Mouse (Mus musculus) hindbrain, embryonic 11.5 days (tissue): Measurements from ENCODE around the gene Kdsr. TPM values are rescaled to one million over a fixed set of nuclear protein-coding genes. Genes with fewer than 3 reads are reported as not detected.

ENCODE experiments used
- ATAC-seq: fragments of 200-750 bp; cut with Nextera tagmentation; 2 replicates; pipeline ENCODE4 v1.8.0; 2017; ENCODE audit warnings: mild to moderate bottlenecking, moderate TSS enrichment, moderate library complexity; ENCODE audit not compliant: low FRiP score
- DNase-seq: peaks from one replicate; pipeline ENCODE4 v3.0.0-alpha.2; 2015; ENCODE audit warnings: low spot score
- H3K27ac ChIP-seq: fragments of 300-500 bp; sonication (generic); 2 replicates; pipeline ENCODE4 v1.5.1; 2014; ENCODE audit warnings: mild to moderate bottlenecking, low read depth, low read length
- H3K27me3 ChIP-seq: fragments of 300-500 bp; sonication (generic); 2 replicates; pipeline ENCODE4 v1.6.1; 2014; ENCODE audit warnings: mild to moderate bottlenecking, low read length, moderate library complexity, mixed read lengths; ENCODE audit not compliant: control insufficient read depth, insufficient read depth
- H3K36me3 ChIP-seq: fragments of 300-500 bp; sonication (generic); 2 replicates; pipeline ENCODE4 v1.6.1; 2014; ENCODE audit warnings: mild to moderate bottlenecking, low read length, moderate library complexity, mixed read lengths; ENCODE audit not compliant: control insufficient read depth, insufficient read depth
- H3K4me1 ChIP-seq: fragments of 300-500 bp; sonication (generic); replicated peaks from 2 replicates; pipeline ENCODE4 v1.6.1; 2014; ENCODE audit warnings: low read length, mixed read lengths; ENCODE audit not compliant: control insufficient read depth, insufficient read depth
- H3K4me2 ChIP-seq: fragments of 300-500 bp; sonication (generic); replicated peaks from 2 replicates; pipeline ENCODE4 v1.6.1; 2014; ENCODE audit warnings: mild to moderate bottlenecking, low read depth, low read length
- H3K4me3 ChIP-seq: fragments of 300-500 bp; sonication (generic); 2 replicates; pipeline ENCODE4 v1.5.1; 2014; ENCODE audit warnings: low read depth, low read length
- H3K9ac ChIP-seq: fragments of 300-500 bp; sonication (generic); 2 replicates; pipeline ENCODE4 v1.6.1; 2014; ENCODE audit warnings: low read depth, low read length
- H3K9me3 ChIP-seq: fragments of 300-500 bp; sonication (generic); 2 replicates; pipeline ENCODE4 v1.6.1; 2016; ENCODE audit warnings: low read length; ENCODE audit not compliant: control insufficient read depth
- WGBS: fragments of 180-500 bp; shearing (Covaris S2); extraction: QIAGEN DNeasy Blood & Tissue Kit; methylation state at CpG from one replicate; pipeline ENCODE4 v1.1.7; 2014; 5-methylcytosine and 5-hydroxymethylcytosine counted together
- polyA plus RNA-seq: library from polyadenylated mRNA; unstranded; fragments of >200 nt; fragmentation: Nextera tagmentation; extraction: Ambion mirVana; gene quantifications from 2 replicates; pipeline ENCODE4 v1.2.1, GENCODE M21; 2014

The Kdsr gene
- polyA plus RNA-seq, 1 experiment from 2014 or later, result 10.3 TPM

GRCm38 (mm10) chr1:106710202-106710601 lies 49.3 kb downstream of the Kdsr start:
- H3K4me1 ChIP-seq, result no peaks in the 10 kb centered on the region; the same call in 1 of the 2 replicates
- H3K36me3 ChIP-seq, result no peaks in the 10 kb centered on the region
- DNase-seq (no peak), ATAC-seq (no peak)
- H3K27me3 ChIP-seq, result no peaks in the 10 kb centered on the region
- H3K27ac ChIP-seq, result no peak overlapping the region
- H3K9ac ChIP-seq, result no peak overlapping the region
- 85% methylated on average over 7 of the region's 7 CpGs for WGBS
- no peak overlapping the region for H3K4me2 ChIP-seq
- no peaks in the 10 kb centered on the region for H3K9me3 ChIP-seq
- H3K4me3 ChIP-seq, result no peak overlapping the region

- Histone ChIP-seq H3K9ac (no peak overlapping the region), H3K4me3 (no peak overlapping the region), H3K27ac (no peak overlapping the region), H3K27me3 (no peaks in the 10 kb centered on the region), H3K9me3 (no peaks in the 10 kb centered on the region), H3K4me1 (no peaks in the 10 kb centered on the region; the same call in 1 of the 2 replicates), H3K4me2 (no peak overlapping the region), H3K36me3 (no peaks in the 10 kb centered on the region)
- ATAC-seq (no peak), DNase-seq (no peak)
- 89% methylated on average over 6 of the region's 6 CpGs for WGBS
Measured at GRCm38 (mm10) chr1:106707036-106707880, 52.3 kb downstream of the Kdsr start.

GRCm38 (mm10) chr1:106703183-106703582 lies 56.3 kb downstream of the Kdsr start:
- no peaks in the 10 kb centered on the region for H3K27me3 ChIP-seq
- DNase-seq, result no peak
- ATAC-seq, result no peak
- no peak overlapping the region for H3K4me3 ChIP-seq
- H3K4me2 ChIP-seq, result no peak overlapping the region
- 69% methylated on average over 3 of the region's 3 CpGs for WGBS
- no peak overlapping the region for H3K27ac ChIP-seq
- H3K9me3 ChIP-seq, result no peaks in the 10 kb centered on the region
- H3K9ac ChIP-seq, result no peak overlapping the region
- H3K4me1 ChIP-seq, result no peaks in the 10 kb centered on the region
- no peaks in the 10 kb centered on the region for H3K36me3 ChIP-seq

- Histone ChIP-seq H3K4me3 (no peak overlapping the region), H3K27ac (no peak overlapping the region), H3K9me3 (no peaks in the 10 kb centered on the region), H3K27me3 (no peaks in the 10 kb centered on the region), H3K4me1 (no peaks in the 10 kb centered on the region), H3K9ac (no peak overlapping the region), H3K36me3 (no peaks in the 10 kb centered on the region), H3K4me2 (no peak overlapping the region)
- ATAC-seq (no peak), DNase-seq (no peak)
- 62% methylated on average over 4 of the region's 4 CpGs for WGBS
Measured at GRCm38 (mm10) chr1:106702471-106703175, 56.9 kb downstream of the Kdsr start.

- Histone ChIP-seq H3K36me3 (no peaks in the 10 kb centered on the region), H3K9me3 (no peaks in the 10 kb centered on the region), H3K9ac (no peak overlapping the region), H3K27ac (no peak overlapping the region), H3K4me3 (no peak overlapping the region), H3K27me3 (no peaks in the 10 kb centered on the region), H3K4me2 (no peak overlapping the region), H3K4me1 (no peaks in the 10 kb centered on the region)
- DNase-seq (no peak), ATAC-seq (no peak)
- WGBS, result 92% methylated on average over 9 of the region's 9 CpGs
Measured at GRCm38 (mm10) chr1:106700520-106701114, 58.9 kb downstream of the Kdsr start.

- Histone ChIP-seq H3K9me3 (no peaks in the 10 kb centered on the region), H3K36me3 (no peaks in the 10 kb centered on the region), H3K9ac (no peak overlapping the region), H3K4me2 (no peak overlapping the region), H3K4me3 (no peak overlapping the region), H3K4me1 (no peaks in the 10 kb centered on the region), H3K27me3 (no peaks in the 10 kb centered on the region), H3K27ac (no peak overlapping the region)
- no peak for ATAC-seq
- 92% methylated on average over 5 of the region's 5 CpGs for WGBS
- DNase-seq, result no peak
Measured at GRCm38 (mm10) chr1:106696472-106696871, 63.1 kb downstream of the Kdsr start.

- H3K9me3 ChIP-seq, result no peaks in the 10 kb centered on the region
- no peak overlapping the region for H3K4me2 ChIP-seq
- H3K36me3 ChIP-seq, result no peaks in the 10 kb centered on the region
- H3K27me3 ChIP-seq, result no peaks in the 10 kb centered on the region
- ATAC-seq (no peak), DNase-seq (no peak)
- H3K9ac ChIP-seq, result no peak overlapping the region
- no peak overlapping the region for H3K4me3 ChIP-seq
- H3K27ac ChIP-seq, result no peak overlapping the region
- WGBS, result 89% methylated on average over 4 of the region's 4 CpGs
- H3K4me1 ChIP-seq, result no peaks in the 10 kb centered on the region
Measured at GRCm38 (mm10) chr1:106695649-106696048, 63.9 kb downstream of the Kdsr start.

GRCm38 (mm10) chr1:106694316-106694715 lies 65.2 kb downstream of the Kdsr start:
- Histone ChIP-seq H3K9me3 (no peaks in the 10 kb centered on the region), H3K9ac (no peak overlapping the region), H3K4me1 (no peaks in the 10 kb centered on the region), H3K36me3 (no peaks in the 10 kb centered on the region), H3K27ac (no peak overlapping the region), H3K4me3 (no peak overlapping the region), H3K27me3 (no peaks in the 10 kb centered on the region), H3K4me2 (no peak overlapping the region)
- ATAC-seq, result no peak
- DNase-seq, result no peak
- WGBS, result 85% methylated on average over 6 of the region's 6 CpGs
